Mouse (Mus musculus): ENCODE measurements around the gene Heatr4.
"Not testable (repeated sequence)": the region's sequence is repeated elsewhere in the genome, so short reads cannot be mapped to it uniquely, and the experiment has no call there.

The Heatr4 gene

DNA sequence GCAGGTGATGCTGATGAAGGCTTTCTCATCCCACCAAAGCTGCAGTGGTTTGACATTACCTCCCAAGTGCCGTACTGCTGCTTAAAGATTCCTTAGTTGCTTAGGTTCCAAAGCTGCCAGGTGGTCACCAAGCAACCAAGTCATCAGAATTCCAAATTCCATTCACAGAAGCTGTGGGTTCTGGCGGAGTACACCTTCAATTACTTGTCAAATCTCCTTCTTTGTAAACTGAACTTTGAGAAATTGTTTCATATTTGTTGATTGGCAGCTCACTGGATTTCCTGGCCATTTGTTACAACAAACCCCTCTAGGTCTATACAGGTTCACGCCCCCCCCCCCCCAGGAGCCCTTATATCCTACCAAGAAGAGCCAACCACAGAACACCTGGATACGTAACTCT lies at the start of gene Heatr4:
Gene Heatr4, minus strand, starts transcription at position 101 of the 400 bp plus-strand sequence.
- no peak for DNase-seq

DNA sequence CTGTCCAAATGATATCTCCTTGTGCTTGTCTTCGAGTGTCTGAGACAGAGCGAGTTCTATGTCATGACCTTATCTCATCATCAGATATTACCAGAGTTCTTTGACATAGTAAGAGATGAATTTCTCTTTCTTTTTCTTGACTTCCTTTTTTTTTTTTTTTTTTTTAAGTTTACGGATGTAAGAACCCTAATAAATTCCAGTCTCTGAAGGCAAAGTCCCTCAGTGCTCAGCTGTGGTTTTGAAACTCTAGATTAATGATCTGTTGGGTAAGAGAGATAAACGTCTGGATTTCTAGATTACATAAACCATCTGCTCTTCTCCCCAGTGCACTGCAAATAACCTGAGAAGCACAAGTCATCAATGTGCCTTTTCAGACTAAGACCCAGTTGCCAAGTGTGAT lies 49.5 kb upstream of the Heatr4 start:
- no peak for DNase-seq

DNA sequence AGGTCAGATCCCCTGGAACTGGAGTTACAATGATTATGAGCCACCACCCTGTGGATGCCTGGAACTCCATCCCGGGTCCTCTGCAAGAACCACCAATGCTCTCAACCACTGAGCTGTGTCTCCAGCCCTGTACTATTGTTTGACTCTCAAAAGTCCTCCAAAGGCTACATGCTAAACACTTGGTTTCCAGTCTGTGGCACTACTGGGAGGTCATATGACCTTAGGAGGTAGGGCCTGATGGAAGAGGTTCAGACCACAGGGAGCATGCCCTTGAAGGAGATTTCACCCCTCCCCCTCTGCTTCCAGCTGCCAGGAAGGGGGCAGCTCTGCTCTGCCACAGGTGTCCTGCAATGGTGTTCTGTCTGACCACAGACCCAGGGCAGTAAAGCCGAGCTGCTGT lies 48.6 kb upstream of the Heatr4 start:
- not testable (repeated sequence) for DNase-seq

DNA sequence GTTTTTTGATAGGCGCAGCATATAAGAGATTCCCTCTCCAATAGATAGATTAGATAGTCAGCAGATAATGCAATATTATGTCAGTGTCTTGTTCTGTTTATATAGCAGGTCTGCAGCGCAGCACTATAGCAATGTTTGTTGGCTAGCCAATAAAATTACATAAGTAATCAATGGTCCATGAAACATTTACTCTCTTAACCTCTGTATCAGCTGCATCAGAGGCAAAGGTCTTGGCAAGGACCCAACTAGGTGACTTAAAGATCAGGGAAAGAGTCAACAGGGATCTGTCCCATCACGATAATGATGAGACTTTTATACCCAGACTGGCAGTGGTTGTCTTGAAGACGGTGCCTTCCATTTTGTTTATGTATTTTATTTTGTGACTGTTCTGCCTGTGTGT lies 48.2 kb upstream of the Heatr4 start:
- DNase-seq, result no peak

DNA sequence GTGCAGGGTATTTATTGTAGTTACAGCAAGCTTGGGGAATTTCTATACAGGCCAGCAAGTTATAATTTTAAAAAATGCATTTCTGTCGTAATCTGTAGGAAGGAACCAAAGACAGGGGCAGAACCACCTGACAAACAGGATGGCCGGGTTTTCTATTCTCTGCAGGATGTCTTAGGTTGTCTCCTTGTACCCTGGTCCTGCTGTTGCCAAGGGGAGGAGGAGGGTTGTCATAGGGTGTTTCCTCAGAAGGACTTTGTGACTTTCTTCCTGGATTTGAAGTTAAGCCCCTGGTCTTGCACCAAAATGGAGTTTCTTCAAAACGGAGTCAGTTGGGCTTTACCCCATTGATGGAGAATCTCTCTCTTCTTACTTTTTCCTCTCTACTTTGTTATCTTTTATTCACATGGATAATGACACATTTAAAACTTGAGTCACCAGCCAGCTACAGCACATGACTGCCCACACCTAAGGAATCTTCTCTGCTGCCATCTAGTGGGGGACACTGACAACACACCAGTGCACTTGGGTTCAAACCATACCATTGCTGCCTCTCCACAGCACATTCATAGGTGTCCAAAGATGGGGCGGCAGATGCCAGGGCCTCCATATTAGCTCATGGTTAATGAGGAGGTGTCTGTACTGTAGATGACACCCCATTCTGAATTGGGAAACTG lies 46.1 kb upstream of the Heatr4 start:
- peak; percentile 73 for DNase-seq

DNA sequence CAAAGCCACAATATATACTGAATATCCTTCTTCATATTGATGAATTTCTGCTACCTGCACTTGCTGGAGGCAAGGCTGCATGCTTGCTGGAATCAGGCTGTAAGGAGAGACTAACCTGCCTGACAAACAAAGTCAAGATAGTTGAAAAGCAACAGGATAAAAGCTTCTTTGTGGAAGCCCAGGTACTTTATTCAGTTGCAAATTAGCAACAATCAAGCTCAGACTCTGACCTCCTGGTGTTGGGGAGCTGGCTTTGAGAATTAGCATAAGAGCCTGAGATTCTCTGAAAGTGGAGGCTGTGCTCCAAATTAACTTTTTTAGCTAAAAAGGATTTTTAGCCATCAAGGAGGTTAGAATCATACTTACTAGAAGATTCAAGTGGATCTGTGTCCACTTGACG lies 44.4 kb upstream of the Heatr4 start:
- DNase-seq, result not testable (repeated sequence)

DNA sequence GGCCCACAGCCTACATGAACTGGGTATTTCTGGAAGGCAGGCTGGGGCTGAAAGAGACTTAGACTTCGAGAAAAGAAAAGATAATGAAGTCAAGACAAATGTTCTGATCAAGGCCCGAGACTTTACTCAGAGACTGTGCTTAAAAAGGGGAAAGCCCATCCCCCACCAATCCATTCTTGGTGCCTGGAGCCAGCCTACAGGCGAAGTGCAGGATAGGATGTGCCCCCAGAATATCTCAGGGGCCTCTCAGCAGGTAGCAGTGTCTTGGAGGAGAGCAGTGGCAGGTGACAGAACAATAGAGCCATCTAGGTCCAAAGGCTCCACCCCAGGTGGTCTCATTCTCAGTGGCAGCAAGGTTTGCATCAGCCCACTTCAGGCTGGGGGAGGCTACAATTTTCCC lies 43.7 kb upstream of the Heatr4 start:
- DNase-seq, result not testable (repeated sequence)

DNA sequence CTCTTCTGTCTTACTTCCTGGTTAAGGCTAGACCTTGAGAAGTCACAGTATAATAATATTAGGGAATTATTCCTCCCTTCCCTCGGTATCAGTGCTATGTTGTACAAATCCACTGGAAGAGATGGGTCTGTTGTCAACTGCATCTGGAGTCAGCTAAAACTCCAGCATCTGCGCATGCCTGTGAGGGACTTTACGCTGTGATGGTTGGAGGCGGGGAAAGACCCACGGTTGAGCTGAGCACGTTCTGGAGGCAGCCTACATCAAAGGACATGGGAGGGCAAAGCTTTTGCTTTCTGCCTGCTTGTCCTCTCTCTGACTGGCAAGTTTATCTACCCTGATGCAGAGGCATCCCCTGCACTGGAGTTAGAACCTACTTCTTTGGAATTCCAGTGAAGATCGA lies 41.2 kb upstream of the Heatr4 start:
- no peak for DNase-seq

DNA sequence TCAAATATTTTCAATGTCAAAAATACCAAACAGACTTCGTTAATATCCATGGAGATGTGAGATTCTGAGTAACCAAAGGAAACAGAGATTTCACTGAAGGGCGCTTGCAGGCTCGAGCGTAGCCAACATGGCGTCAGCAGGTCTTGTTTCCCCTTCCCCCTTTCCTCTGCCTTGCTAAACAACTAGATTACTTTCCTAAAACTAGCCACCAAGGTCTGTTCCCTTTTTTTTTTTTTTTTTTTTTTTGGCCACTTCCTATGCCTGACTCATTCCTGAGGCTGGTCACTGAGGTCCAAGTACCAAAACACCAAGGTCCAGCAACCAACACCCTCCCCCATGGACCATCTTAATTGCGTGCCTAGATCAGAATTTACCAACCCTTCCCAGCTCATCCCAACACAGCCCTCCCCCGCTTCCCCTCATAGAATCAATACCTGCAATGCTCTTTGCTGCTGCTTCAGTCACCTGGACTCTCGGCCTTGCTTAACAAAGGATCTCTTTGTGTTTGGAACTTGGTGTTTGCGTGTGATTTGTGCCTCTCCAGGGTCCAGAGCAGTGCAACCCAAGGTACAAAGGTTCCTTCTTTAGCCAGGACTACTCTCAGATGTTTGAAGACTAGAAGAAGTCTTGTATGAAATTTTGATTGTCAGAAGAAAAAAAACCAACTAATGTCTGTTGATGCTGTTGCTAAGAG lies 38.5 kb upstream of the Heatr4 start:
- no peak for DNase-seq

DNA sequence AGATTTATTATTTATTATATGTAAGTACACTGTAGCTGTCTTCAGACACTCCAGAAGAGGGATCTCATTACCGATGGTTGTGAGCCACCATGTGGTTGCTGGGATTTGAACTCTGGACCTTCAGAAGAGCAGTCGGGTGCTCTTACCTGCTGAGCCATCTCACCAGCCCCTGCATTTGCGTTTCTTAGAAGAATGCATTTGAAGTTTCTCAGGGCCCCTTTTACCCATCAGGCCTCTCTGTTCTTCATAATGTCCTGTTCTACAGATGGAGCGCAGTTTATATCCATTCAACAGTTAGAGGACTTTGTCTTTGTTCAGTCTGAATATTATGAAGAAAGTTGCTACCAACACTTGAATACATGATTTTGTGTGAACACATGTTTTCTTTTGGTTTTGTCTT lies 37.6 kb upstream of the Heatr4 start:
- DNase-seq, result not testable (repeated sequence)

DNA sequence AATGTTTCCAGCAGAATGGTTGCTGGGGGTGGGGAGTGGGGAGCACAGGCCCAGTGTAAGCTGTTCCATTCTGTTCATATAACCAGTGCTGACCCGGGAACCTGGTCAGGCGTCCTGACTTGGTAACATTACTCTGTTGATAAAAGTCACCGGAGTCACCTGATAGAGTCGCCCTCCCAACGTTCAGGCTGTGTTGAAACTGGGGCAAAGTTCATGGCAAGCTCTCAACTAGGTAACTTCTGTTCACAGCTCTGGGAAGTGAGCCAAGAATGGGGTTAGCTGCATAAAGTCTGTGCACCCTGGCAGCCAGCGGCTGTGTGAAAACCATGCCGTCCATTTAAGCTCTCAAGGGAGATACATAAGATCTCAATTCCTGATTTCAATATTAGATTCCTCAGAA lies 35.9 kb upstream of the Heatr4 start:
- DNase-seq, result not testable (repeated sequence)

DNA sequence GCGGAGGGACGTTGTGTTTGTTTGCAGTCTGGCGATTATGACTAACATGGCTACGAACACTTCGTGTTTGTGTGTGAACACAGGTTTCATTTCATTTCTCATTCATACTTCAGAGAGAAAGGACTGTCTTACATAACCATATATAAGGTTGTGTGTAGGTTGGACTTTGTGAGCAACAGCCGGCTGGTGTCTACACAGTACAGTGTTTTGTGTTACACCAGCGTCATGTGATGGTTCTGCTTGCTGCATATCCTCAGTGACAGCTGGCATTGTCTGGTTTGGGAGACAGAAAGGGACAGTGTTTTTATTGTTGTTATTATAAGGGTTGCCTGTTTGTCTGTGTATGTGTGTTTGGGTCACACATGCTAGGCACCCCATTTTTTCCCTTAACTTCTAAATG lies 29.0 kb upstream of the Heatr4 start:
- no peak for DNase-seq

DNA sequence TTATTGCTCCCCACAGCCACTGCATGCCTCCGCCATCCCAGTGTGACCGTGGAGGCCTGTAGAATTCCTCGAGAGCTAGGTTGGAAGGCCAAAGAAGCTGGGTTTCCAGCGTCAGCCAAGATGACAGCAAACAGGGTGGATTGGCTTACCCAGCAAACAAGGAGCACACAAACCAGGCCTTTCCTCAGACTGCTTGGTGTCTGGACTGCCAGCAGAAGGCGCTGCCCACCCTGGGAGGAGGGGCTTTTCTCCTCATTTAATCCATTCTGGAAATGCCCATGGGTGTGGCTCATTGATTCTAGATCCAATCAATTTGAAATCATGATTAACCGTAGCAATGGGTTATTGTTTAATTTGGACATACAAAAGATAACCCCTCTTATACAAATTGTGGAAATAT lies 28.5 kb upstream of the Heatr4 start:
- DNase-seq, result no peak

DNA sequence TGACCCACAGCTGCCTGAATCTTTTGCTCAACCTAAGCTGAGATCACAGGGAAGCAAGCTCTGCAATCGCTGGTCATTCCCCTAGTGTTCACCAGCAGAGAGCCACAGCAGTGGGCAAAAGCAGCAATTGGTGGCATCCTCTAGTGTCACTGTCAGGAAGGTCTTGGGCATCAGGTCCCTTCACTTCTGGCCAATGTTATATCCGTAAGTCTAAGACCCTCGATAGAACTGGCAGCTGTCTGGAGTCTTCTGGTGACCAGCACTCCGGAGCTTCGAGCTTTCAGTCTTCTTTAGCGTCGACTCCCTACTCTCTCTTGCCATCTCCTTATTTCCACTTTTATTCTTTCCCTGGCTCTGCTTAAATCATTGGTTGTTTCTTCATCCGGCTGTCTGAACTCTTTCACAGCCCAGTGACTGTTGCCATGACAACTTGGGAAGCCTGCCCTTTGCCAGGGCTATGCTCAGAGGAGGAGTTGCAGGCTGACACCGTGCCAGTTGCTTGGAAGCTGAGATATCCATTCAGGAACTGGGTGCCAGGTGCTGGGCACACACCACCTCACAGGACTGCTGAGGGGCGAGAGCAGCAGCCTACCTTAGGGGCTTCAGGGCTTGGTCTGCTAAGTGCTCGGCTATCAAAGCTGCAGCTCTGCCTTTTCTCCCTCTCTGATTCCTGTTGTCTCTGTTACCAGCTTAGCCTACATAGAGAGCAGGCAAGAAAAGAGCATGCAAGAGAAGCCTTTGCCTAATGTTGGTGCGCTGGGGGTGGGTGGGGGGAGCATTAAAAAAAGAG lies 26.8 kb upstream of the Heatr4 start:
- DNase-seq, result no peak

DNA sequence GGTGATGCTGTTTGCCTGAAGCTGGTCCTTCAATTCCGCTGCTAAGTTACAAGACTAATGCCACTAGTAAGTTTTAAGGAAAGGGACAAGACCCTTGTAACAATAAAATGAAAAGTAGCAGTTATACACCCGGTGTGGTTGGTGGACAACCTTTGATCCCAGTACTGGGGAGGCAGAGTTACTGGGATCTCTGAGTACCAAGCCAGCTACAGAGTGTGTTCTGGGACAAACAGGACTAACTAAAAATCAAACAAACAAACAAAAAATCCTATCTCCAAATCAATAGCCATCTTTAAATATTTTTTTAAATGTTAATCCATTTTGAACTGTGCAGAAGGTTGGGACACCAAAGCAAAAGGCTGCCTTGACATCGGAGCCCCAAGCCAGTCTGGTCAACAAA lies 25.5 kb upstream of the Heatr4 start:
- DNase-seq, result no peak

DNA sequence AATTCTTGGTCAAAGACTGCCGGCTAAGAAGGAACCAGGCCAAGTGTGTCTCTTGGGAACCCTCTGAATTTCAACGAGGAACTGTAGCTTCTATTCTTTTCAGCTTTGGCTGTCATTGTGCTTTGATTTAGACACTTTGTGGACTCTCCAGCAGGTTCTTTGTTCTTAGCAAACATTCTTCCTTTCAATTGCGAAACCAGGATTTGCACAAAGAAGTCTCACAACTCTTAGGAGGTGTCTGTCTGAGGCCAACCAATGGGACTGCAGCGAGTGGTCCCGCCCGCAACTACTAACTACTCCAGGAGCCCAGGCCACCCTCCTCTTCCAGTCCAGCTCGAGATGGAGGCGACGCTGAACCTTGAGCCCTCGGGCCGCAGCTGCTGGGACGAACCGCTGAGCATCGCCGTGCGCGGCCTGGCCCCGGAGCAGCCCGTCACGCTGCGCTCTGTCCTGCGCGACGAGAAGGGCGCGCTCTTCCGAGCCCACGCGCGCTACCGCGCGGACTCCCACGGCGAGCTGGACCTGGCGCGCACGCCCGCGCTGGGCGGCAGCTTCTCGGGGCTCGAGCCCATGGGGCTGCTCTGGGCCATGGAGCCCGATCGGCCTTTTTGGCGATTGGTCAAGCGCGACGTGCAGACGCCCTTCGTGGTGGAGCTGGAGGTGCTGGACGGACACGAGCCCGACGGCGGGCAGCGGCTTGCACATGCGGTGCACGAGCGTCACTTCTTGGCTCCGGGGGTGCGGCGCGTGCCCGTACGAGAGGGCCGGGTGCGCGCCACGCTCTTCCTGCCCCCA lies 24.7 kb upstream of the Heatr4 start, which contains the start of gene Acot1:
Gene Acot1, plus strand, starts transcription at position 320 of the 795 bp plus-strand sequence.
- DNase-seq, result peak; percentile 42

DNA sequence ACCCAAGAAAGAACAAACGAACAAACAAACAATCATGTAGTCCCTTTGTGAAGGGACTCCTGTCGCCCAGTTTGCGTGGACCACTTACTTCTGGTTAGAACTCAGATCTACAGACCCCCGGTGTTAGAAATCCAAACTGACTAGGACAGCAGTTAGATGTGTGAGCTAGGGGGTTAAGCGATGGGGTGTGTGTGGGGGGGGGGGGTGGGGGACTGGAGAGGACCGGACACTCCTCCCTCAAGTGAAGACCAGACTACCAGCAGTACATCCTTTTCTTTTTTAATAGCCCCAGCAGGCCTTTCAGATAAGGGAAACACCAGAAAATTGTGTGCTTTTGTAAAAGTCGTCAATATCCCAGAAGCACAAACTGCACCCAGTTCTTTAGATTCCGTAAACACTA lies 24.1 kb upstream of the Heatr4 start:
- DNase-seq, result no peak

DNA sequence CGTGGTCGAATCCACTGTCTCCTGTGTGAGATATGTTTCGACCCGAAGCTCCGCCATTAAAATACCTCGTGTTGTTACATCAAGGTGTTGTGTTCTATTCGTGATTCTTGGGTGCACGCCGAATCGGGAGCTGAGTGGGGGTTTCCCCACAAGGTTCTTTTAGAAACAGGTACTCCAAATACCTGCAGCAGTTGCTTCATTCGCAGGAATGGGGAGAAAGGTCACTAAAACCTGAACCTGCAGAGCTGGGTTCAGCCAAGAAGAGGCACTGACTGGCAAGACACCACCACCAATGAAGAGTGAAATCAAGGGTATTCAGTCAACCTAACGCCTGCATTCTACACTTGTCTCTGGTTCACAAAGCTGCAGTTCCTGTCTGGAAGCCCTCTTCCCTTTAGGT lies 23.6 kb upstream of the Heatr4 start:
- no peak for DNase-seq

DNA sequence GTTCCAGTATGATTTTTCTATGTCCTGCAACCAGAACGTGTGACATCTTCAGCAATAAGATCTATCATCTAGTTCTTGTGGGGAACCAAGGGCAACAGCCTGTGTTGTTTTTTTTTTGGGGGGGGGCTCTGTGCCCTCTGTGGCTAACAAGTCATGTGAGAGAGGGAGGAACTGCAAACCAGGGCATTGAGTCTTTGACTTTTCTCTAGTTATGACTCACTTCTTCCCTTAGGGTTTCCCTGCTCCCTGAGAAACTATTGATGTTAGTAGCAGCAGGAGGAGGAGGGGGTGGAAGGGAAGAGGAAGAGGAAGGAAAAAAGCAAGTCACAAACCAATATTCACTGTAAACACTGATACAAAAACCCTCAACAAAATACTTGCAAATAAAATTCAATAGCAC lies 19.2 kb upstream of the Heatr4 start:
- DNase-seq, result no peak

DNA sequence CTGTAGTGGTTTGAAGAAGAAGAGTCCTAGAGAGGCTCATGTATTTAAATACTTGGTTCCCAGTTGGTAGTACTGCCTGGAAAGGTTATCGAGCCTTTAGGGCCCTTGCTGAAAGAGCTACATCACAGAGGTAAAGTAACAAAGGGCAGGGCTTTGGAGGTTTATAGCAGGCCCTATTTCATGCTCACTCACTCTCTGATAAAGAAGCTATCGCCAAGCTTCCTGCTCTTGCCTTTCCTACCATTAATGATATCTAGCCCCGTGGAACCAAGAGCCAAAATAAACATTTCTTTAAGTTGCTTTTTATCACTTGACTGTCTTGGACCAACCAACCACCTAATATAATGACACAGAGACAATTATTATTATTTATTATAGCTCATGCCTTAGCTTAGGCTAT lies 15.8 kb upstream of the Heatr4 start:
- DNase-seq, result no peak

DNA sequence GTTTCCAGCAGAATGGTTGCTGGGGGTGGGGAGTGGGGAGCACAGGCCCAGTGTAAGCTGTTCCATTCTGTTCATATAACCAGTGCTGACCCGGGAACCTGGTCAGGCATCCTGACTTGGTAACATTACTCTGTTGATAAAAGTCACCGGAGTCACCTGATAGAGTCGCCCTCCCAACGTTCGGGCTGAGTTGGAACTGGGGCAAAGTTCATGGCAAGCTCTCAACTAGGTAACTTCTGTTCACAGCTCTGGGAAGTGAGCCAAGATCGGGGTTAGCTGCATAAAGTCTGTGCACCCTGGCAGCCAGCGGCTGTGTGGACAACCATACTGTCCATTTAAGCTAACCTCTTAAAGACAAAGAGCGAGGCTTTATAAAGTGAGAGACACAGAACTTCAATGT lies 14.6 kb upstream of the Heatr4 start:
- DNase-seq, result not testable (repeated sequence)

DNA sequence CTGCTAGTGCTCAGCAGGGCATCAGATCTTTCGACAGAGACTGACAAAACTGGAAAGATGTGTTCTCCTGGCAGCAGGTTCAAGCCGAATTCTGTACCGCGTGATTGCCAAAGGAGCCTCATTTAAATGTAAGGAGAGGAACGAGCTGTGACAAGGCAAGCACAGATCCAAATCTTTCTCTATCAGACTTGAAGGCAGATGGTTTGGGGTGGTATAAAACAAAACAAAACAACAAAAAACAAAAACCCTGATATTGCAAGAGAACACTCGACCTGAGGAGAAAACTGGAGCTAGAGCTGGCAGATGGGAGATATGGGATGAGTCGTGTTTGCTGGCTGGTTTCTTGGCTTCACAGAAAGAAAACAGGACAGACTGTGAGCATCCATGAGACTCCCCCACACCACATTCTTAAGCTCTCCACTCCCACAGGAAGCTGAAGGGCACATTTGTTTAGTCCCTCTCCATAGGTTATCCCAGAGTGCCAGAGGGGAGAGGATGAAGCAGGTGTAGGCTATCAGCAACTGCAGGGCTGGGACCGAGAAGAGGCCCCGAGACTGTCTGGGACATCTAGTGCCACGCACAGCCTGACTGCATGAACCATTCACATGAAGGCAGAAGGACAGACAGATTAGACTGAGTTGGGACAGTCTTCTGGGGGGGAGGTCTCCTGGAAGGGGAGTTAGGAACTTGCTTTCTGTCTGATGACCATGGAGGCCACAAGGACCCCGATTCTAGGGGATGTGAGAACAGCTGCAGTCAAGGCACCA lies 13.9 kb upstream of the Heatr4 start:
- no peak for DNase-seq
